Mouse (Mus musculus) E14TG2a.4 (cell line): ENCODE measurements at regions not wholly inside any gene's neighbourhood (a gene's known extent, or its start where the extent isn't known, plus 50 kb on each side); places are given as distances from the start of the nearest gene placed in this dataset.

ENCODE experiments used
- CTCF ChIP-seq: conservative IDR thresholded peaks from 2 replicates; pipeline ENCODE4 v1.5.1; 2014; ENCODE audit warnings: low read length
- NANOG ChIP-seq: IDR thresholded peaks from 2 replicates; pipeline ENCODE4 v1.6.1; 2014; ENCODE audit warnings: borderline replicate concordance, low read length, mixed read lengths
- POU5F1 ChIP-seq: IDR thresholded peaks from 2 replicates; pipeline ENCODE4 v1.6.1; 2014; ENCODE audit warnings: low read length, borderline replicate concordance

- no peak for TF ChIP-seq CTCF
- TF ChIP-seq POU5F1 = no peak
- no peak for TF ChIP-seq NANOG
Observed at GRCm38 (mm10) chr13:57314512-57314911, 418.7 kb upstream of the Trpc7 start.
